Mouse (Mus musculus): Measurements from ENCODE around the gene Map1s. TPM values are rescaled to one million over a fixed set of nuclear protein-coding genes. Genes with fewer than 3 reads are reported as not detected.

The Map1s gene
- total and polyA plus RNA-seq, 3 experiments: 9.5 to 51.4 (median 30.9) TPM

- Histone ChIP-seq H3K4me3 (replicated peaks in 1 of 3; ENCODE audit: low read depth in 2 of 3, low read length in 2 of 3, poor library complexity in 1 of 3) (no peak overlapping the region), H3K36me3 (replicated peaks in 1 of 2; ENCODE audit: control insufficient read depth in 1 of 2, insufficient read depth in 1 of 2, low read length in 1 of 2) (peaks cover 20 to 31% of the 10 kb centered on the region in 2 experiments), H3K9ac (ENCODE audit: insufficient read depth, low read depth) (no peak overlapping the region; the same call in 1 of the 2 replicates), H3K27me3 (replicated peaks) (no peaks in the 10 kb centered on the region), H3K27ac (ENCODE audit: insufficient read depth, low read depth) (no peak overlapping the region), H3K4me1 (ENCODE audit: control insufficient read depth in 1 of 2, insufficient read depth in 2 of 2) (peaks cover 7 to 49% of the 10 kb centered on the region in 2 experiments; a peak in 3 of 4 replicates), H3K79me2 (replicated peaks; ENCODE audit: control insufficient read depth, extremely low read depth, insufficient read depth, poor library complexity, severe bottlenecking) (peaks cover 19% of the 10 kb centered on the region), H3K9me3 (replicated peaks; ENCODE audit: low read length) (no peaks in the 10 kb centered on the region), H3K4me2 (ENCODE audit: insufficient read depth, low read depth, poor library complexity, severe bottlenecking) (no peak overlapping the region)
- DNase-seq (ENCODE audit: extremely low read depth): no peak
- TF ChIP-seq IRF4 (IDR thresholded peaks at IDR 0.05; ENCODE audit: low read depth, low read length) (no peak), JUND (conservative IDR thresholded peaks at IDR 0.05; ENCODE audit: low read depth, low read length) (no peak), NRF1 (IDR thresholded peaks at IDR 0.05; ENCODE audit: low read depth, low read length) (no peak), SIN3A (IDR thresholded peaks at IDR 0.05; ENCODE audit: low read length) (no peak), CHD1 (IDR thresholded peaks at IDR 0.05; ENCODE audit: low read depth, low read length) (no peak), HCFC1 (IDR thresholded peaks at IDR 0.05; ENCODE audit: low read depth, low read length) (no peak), MXI1 (IDR thresholded peaks at IDR 0.05; ENCODE audit: low read depth, low read length) (no peak), RCOR1 (conservative IDR thresholded peaks at IDR 0.05; ENCODE audit: low read depth, low read length) (no peak), JUN (IDR thresholded peaks at IDR 0.05; ENCODE audit: insufficient read depth, low read depth, low read length) (no peak), ZC3H11A (IDR thresholded peaks at IDR 0.05; ENCODE audit: low read depth, low read length) (no peak), UBTF (IDR thresholded peaks at IDR 0.05; ENCODE audit: low read depth, low read length) (no peak), PAX5 (IDR thresholded peaks at IDR 0.05; ENCODE audit: low read length) (no peak), MAZ (IDR thresholded peaks at IDR 0.05; ENCODE audit: low read depth, low read length) (no peak), TCF12 (IDR thresholded peaks at IDR 0.05; ENCODE audit: low read depth, low read length) (no peak), USF2 (conservative IDR thresholded peaks at IDR 0.05; ENCODE audit: low read depth, low read length) (no peak), SMC3 (IDR thresholded peaks at IDR 0.05; ENCODE audit: low read depth, low read length) (no peak)
- in situ Hi-C loops (cut with MboI; ENCODE audit: low pct_ligation_motif_present, low pct_unique_long_range_greater_than_20kb, low sequenced_read_pairs): no loop called here
- dilution Hi-C loops (cut with MboI; ENCODE audit: extremely low pct_ligation_motif_present, extremely low pct_unique_long_range_greater_than_20kb, low sequenced_read_pairs): no loop called here
Measured at GRCm38 (mm10) chr8:70907518-70907917, 1.8 kb downstream of the Map1s start.

- no peak overlapping the region for H3K4me3 ChIP-seq (replicated peaks in 1 of 3; ENCODE audit: low read depth in 2 of 3, low read length in 2 of 3, poor library complexity in 1 of 3)
- no peak for TF ChIP-seq ZC3H11A (IDR thresholded peaks at IDR 0.05; ENCODE audit: low read depth, low read length)
- TF ChIP-seq IRF4 (IDR thresholded peaks at IDR 0.05; ENCODE audit: low read depth, low read length): no peak
- no peak for TF ChIP-seq RCOR1 (conservative IDR thresholded peaks at IDR 0.05; ENCODE audit: low read depth, low read length)
- TF ChIP-seq MXI1 (IDR thresholded peaks at IDR 0.05; ENCODE audit: low read depth, low read length): no peak
- no peak for TF ChIP-seq MEF2A (IDR thresholded peaks at IDR 0.05; ENCODE audit: borderline replicate concordance, low read depth, low read length)
- TF ChIP-seq KAT2A (IDR thresholded peaks at IDR 0.05; ENCODE audit: insufficient replicate concordance, low read length): no peak
- TF ChIP-seq ETS1 (conservative IDR thresholded peaks at IDR 0.05; ENCODE audit: low read depth, low read length): no peak
- TF ChIP-seq TCF12 (IDR thresholded peaks at IDR 0.05; ENCODE audit: low read depth, low read length): no peak
- TF ChIP-seq ZNF384 (IDR thresholded peaks at IDR 0.05; ENCODE audit: low read depth, low read length): no peak
- TF ChIP-seq RAD21 (IDR thresholded peaks at IDR 0.05; ENCODE audit: low read depth, low read length): peak; percentile 1; the same call in 1 of the 2 replicates
- TF ChIP-seq CTCF (conservative IDR thresholded peaks at IDR 0.05 in 1 of 2, IDR thresholded peaks at IDR 0.05 in 1 of 2; ENCODE audit: low read depth in 2 of 2, low read length in 2 of 2): peak in 1 of 2 experiments; percentile 38; a peak in 2 of 4 replicates
- dilution Hi-C loops (cut with MboI; ENCODE audit: extremely low pct_ligation_motif_present, extremely low pct_unique_long_range_greater_than_20kb, low sequenced_read_pairs) (no loop called here), in situ Hi-C loops (cut with MboI; ENCODE audit: low pct_ligation_motif_present, low pct_unique_long_range_greater_than_20kb, low sequenced_read_pairs) (no loop called here)
- H3K9me3 ChIP-seq (replicated peaks; ENCODE audit: low read length): no peaks in the 10 kb centered on the region
- no peak overlapping the region for H3K4me2 ChIP-seq (ENCODE audit: insufficient read depth, low read depth, poor library complexity, severe bottlenecking)
- no peak overlapping the region for H3K27ac ChIP-seq (ENCODE audit: insufficient read depth, low read depth)
- H3K27me3 ChIP-seq (replicated peaks): no peaks in the 10 kb centered on the region
- H3K9ac ChIP-seq (ENCODE audit: insufficient read depth, low read depth): no peak overlapping the region
- H3K36me3 ChIP-seq (replicated peaks in 1 of 2; ENCODE audit: control insufficient read depth in 1 of 2, insufficient read depth in 1 of 2, low read length in 1 of 2): peaks cover 61 to 72% of the 10 kb centered on the region in 2 experiments
- no peak for DNase-seq (ENCODE audit: extremely low read depth)
- H3K79me2 ChIP-seq (replicated peaks; ENCODE audit: control insufficient read depth, extremely low read depth, insufficient read depth, poor library complexity, severe bottlenecking): peaks cover 17% of the 10 kb centered on the region
- H3K4me1 ChIP-seq (ENCODE audit: control insufficient read depth in 1 of 2, insufficient read depth in 2 of 2): peaks cover 3 to 21% of the 10 kb centered on the region in 2 experiments; a peak in 3 of 4 replicates
Measured at GRCm38 (mm10) chr8:70911596-70911995, 5.9 kb downstream of the Map1s start.
